7 mouse cellular contexts compared by ENCODE assay signal in the genomic region with DNA sequence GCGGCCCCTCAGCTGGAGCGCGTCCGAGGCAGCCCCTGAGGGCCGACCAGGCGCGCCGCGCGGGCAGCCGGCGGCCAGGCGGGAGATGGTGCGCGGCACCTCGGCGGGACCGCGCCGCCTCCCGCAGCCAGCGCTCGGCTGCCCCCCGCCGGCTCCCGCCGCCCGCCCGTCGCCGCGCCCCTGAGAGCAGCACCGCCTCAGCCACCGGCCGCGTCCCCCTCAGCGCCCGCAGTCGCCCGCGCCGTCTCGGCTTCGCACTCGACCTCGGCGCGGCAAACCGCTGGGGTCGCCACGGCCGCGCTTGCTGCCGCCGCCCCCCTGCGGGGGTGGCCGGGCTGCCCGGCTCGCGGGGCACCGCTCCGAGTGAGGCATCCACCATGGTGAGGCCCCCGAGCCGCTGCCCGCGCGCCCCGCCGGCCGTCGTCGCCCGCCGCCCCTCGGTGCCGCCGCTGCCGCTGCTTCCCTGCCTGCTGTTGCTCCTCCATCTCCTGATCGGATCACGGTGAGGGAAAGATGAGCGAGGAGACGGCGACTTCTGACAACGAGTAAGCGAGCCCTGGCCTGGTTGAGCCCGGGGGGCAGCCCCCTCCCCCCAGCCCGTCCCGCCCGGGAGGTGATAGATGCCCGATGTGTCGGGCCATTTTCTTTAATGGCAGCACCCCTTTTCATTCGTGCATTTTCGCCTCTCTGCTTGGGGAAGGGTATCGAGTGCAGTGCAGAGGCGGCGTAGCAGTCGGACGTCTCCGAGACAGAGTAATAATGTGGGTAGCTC. TPM values are rescaled to one million over a fixed set of nuclear protein-coding genes. Genes with fewer than 3 reads are reported as not detected.
DNase-seq lines count a peak whose midpoint lies in the region; ATAC-seq and TF ChIP-seq lines count a peak whose summit lies in the region.

Gene Spred1, plus strand, starts transcription at position 163 of the 772 bp plus-strand sequence.

- peaks cover 38% of the 10 kb centered on the region for H3K4me1 ChIP-seq in E14TG2a.4 (replicated peaks; ENCODE audit: low read depth, low read length)
- peaks cover 19% of the 10 kb centered on the region for H3K4me1 ChIP-seq in heart, embryonic 15.5 days (replicated peaks)
- 0 out of 2 replicates have a peak, but pooled peaks cover 3% of the 10 kb centered on the region for H3K4me1 ChIP-seq in lung, embryonic 14.5 days (ENCODE audit: insufficient read depth)

- peak within 1 kb of the TSS; percentile 84 for H3K4me2 ChIP-seq in heart, embryonic 15.5 days
- H3K4me2 ChIP-seq in lung, embryonic 14.5 days = peak within 1 kb of the TSS; percentile 77

- peaks cover 12% of the 10 kb centered on the region for H3K27me3 ChIP-seq in E14TG2a.4 (ENCODE audit: insufficient read depth, low read length)
- no peaks in the 10 kb centered on the region for H3K27me3 ChIP-seq in heart, embryonic 15.5 days
- H3K27me3 ChIP-seq in lung, embryonic 14.5 days (ENCODE audit: insufficient read depth, low read length) = no peaks in the 10 kb centered on the region

- H3K36me3 ChIP-seq in E14TG2a.4 (ENCODE audit: insufficient read depth, low read length) = no peaks in the 10 kb centered on the region; the same call in 1 of the 2 replicates
- H3K36me3 ChIP-seq in heart, embryonic 15.5 days = no peaks in the 10 kb centered on the region
- no peaks in the 10 kb centered on the region for H3K36me3 ChIP-seq in lung, embryonic 14.5 days (ENCODE audit: insufficient read depth)

- DNase-seq in ZHBTc4 (ENCODE audit: low read depth, low spot score) = peak; percentile 70
- DNase-seq in embryo, embryonic 9.5 days (ENCODE audit: extremely low spot score) = peak; percentile 74
- DNase-seq in kidney, postnatal 10 days = peak; percentile 68
- DNase-seq in lung, embryonic 14.5 days = peak; percentile 48
- peak; percentile 56 for DNase-seq in retina, postnatal 1 day

- peak within 1 kb of the TSS; percentile 94 for H3K9ac ChIP-seq in heart, embryonic 15.5 days
- H3K9ac ChIP-seq in lung, embryonic 14.5 days = peak within 1 kb of the TSS; percentile 99

- TF ChIP-seq CTCF in E14TG2a.4 (conservative IDR thresholded peaks at IDR 0.05; ENCODE audit: low read length) = no peak
- TF ChIP-seq CTCF in lung, embryonic 14.5 days (IDR thresholded peaks at IDR 0.05; ENCODE audit: low read depth) = no peak

- H3K4me3 ChIP-seq in E14TG2a.4 (replicated peaks; ENCODE audit: low read length) = peak within 1 kb of the TSS; percentile 89
- H3K4me3 ChIP-seq in heart, embryonic 15.5 days = peak within 1 kb of the TSS; percentile 84
- H3K4me3 ChIP-seq in lung, embryonic 14.5 days (ENCODE audit: low read depth, low read length) = peak within 1 kb of the TSS; percentile 100

- peak within 1 kb of the TSS; percentile 99 for H3K27ac ChIP-seq in heart, embryonic 15.5 days
- peak within 1 kb of the TSS; percentile 100 for H3K27ac ChIP-seq in lung, embryonic 14.5 days (ENCODE audit: low read depth)

- ATAC-seq in heart, embryonic 15.5 days (replicated peaks; ENCODE audit: insufficient number of reproducible peaks, insufficient read depth, low FRiP score, low read depth) = peak; percentile 7
- peak; percentile 2; the same call in 1 of the 2 replicates for ATAC-seq in lung, embryonic 14.5 days (ENCODE audit: insufficient read depth)

- WGBS in heart, embryonic 15.5 days = under 1% methylated on average over 74 of the region's 99 CpGs
- under 1% methylated on average over 77 of the region's 99 CpGs for WGBS in lung, embryonic 14.5 days

- H3K9me3 ChIP-seq in E14TG2a.4 (ENCODE audit: low read length) = no peaks in the 10 kb centered on the region
- H3K9me3 ChIP-seq in heart, embryonic 15.5 days (replicated peaks) = no peaks in the 10 kb centered on the region
- no peaks in the 10 kb centered on the region for H3K9me3 ChIP-seq in lung, embryonic 14.5 days (ENCODE audit: low read depth, low read length)

RNA-seq across cellular contexts. Expression of gene Spred1, which starts in this region (rescaled TPM):
- 6.9 and 7.6 TPM in 2 replicates for polyA plus RNA-seq in heart, embryonic 15.5 days (2015; fragmentation: Nextera tagmentation; extraction: Ambion mirVana)
- polyA plus RNA-seq in lung, embryonic 14.5 days (2014; fragmentation: Nextera tagmentation; extraction: Ambion mirVana) = 33.6 and 33.7 TPM in 2 replicates

Comparison
In these comparisons a context has a peak if more than half of its experiments do, and no peak if none do; other contexts are left out.
1. Peak in every context shown above with its lines: DNase-seq, ATAC-seq, H3K4me3 ChIP-seq and H3K27ac ChIP-seq.